Mouse (Mus musculus): Measurements from ENCODE around the gene Riox1. TPM values are rescaled to one million over a fixed set of nuclear protein-coding genes. Genes with fewer than 3 reads are reported as not detected.

Gene Riox1
- total RNA-seq (2023) = 38.5 and 50.5 TPM in 2 replicates

GRCm38 (mm10) chr12:83950493-83950839 is at the start of gene Riox1:
Riox1 (plus strand) TSS chr12:83950608.

GRCm38 (mm10) chr12:83921535-83922381 is 28.6 kb upstream of the Riox1 start, which contains the start of gene Numb:
Numb (minus strand) TSS chr12:83921934.

GRCm38 (mm10) chr12:83984752-83985151 is 34.3 kb downstream of the Riox1 start, which contains the start of gene Heatr4:
Heatr4 (minus strand) TSS chr12:83984852.

GRCm38 (mm10) chr12:83987583-83988441 is 37.4 kb downstream of the Riox1 start, which contains the start of gene Acot2:
Acot2 (plus strand) TSS chr12:83987861.

Other genes with a start within 250 kb of the Riox1 start
- 0.14 TPM in 1 of 2 replicates, not detected in the other for gene Papln, start 187.0 kb upstream of the Riox1 start, total RNA-seq (2023)
- 128 and 146 TPM in 2 replicates for gene Numb, start 28.7 kb upstream of the Riox1 start, total RNA-seq (2023)
- gene Heatr4, start 34.2 kb downstream of the Riox1 start, total RNA-seq (2023) = not detected in 2 replicates
- gene Acot2, start 37.3 kb downstream of the Riox1 start, total RNA-seq (2023) = 4.6 and 5.4 TPM in 2 replicates
- gene Acot1, start 58.9 kb downstream of the Riox1 start, total RNA-seq (2023) = 10.6 and 15.6 TPM in 2 replicates
- gene Acot4, start 87.8 kb downstream of the Riox1 start, total RNA-seq (2023) = 0.16 TPM in 1 of 2 replicates, not detected in the other
- not detected in 2 replicates for gene Gm49366, start 88.3 kb downstream of the Riox1 start, total RNA-seq (2023)
- not detected in 2 replicates for gene Acot3, start 101.5 kb downstream of the Riox1 start, total RNA-seq (2023)
- not detected in 2 replicates for gene Acot5, start 118.7 kb downstream of the Riox1 start, total RNA-seq (2023)
- gene Acot6, start 150.0 kb downstream of the Riox1 start, total RNA-seq (2023) = 0.34 TPM in 1 of 2 replicates, not detected in the other
- 0.57 TPM in 1 of 2 replicates, not detected in the other for gene Dnal1, start 163.8 kb downstream of the Riox1 start, total RNA-seq (2023)
- 2.7 and 7.8 TPM in 2 replicates for gene Pnma1, start 197.9 kb downstream of the Riox1 start, total RNA-seq (2023)

Data from neutrophil, adult 65 days (primary cell).